Mouse (Mus musculus) testis, adult 2 months (tissue): Measurements from ENCODE around the gene Ak1. TPM values are rescaled to one million over a fixed set of nuclear protein-coding genes. Genes with fewer than 3 reads are reported as not detected.

ENCODE experiments used
- H3K27ac ChIP-seq: fragments of 200-500 bp; 2 replicates; pipeline ENCODE4 v1.5.1; 2012; ENCODE audit warnings: low read depth, low read length; ENCODE audit not compliant: control insufficient read depth, insufficient read depth
- H3K27me3 ChIP-seq: fragments of 200-500 bp; 2 replicates; pipeline ENCODE4 v1.6.1; 2012; ENCODE audit warnings: mild to moderate bottlenecking, low read length, moderate library complexity; ENCODE audit not compliant: control insufficient read depth, insufficient read depth
- H3K36me3 ChIP-seq: fragments of 200-500 bp; 2 replicates; pipeline ENCODE4 v1.6.1; 2012; ENCODE audit warnings: mild to moderate bottlenecking, low read length; ENCODE audit not compliant: control insufficient read depth, insufficient read depth
- H3K4me1 ChIP-seq: fragments of 200-500 bp; 2 replicates; pipeline ENCODE4 v1.6.1; 2012; ENCODE audit warnings: low read length; ENCODE audit not compliant: control insufficient read depth, insufficient read depth
- H3K4me3 ChIP-seq: fragments of 200-500 bp; 2 replicates; pipeline ENCODE4 v1.5.1; 2012; ENCODE audit warnings: low read depth, mild to moderate bottlenecking, low read length, moderate library complexity, mixed read lengths; ENCODE audit not compliant: control insufficient read depth
- CTCF ChIP-seq: fragments of 200-500 bp; IDR thresholded peaks from 2 replicates; pipeline ENCODE4 v1.5.1; 2012; ENCODE audit warnings: low read depth, mild to moderate bottlenecking, inconsistent platforms, low read length, moderate library complexity; ENCODE audit not compliant: control insufficient read depth, insufficient read depth, insufficient replicate concordance
- POLR2A ChIP-seq: fragments of 200-500 bp; IDR thresholded peaks from 2 replicates; pipeline ENCODE4 v1.6.1; 2012; ENCODE audit warnings: low read depth, mild to moderate bottlenecking, inconsistent platforms, low read length, moderate library complexity; ENCODE audit not compliant: control insufficient read depth
- polyA plus RNA-seq: library from polyadenylated mRNA; depleted of rRNA; stranded (reverse); fragments of >200 nt; gene quantifications from 2 replicates; pipeline ENCODE4 v1.2.3, GENCODE M21; 2012

Gene Ak1
- polyA plus RNA-seq, 1 experiment = 172 TPM

DNA sequence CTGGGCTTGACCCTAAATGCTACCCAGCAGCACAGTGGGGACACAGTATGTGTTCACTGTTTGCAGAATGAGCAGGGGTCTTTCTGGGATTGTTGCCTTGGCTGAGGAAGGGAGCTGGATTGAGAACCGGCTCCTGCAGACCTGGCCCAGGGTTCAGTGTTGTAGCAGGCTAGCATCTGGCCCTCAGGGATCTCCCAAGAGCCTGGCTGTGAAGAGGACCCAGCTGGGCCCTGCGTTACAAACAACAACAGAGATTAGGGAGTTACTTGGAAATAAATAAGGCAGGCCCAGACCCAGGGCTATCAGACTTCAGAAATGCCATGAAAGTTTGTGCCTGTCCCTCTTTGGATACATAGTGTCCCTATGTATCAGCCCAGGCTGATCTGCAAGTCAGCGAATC lies 24.1 kb downstream of the Ak1 start:
- no peaks in the 10 kb centered on the region for H3K27me3 ChIP-seq
- H3K36me3 ChIP-seq = no peaks in the 10 kb centered on the region
- H3K4me3 ChIP-seq = no peak overlapping the region
- TF ChIP-seq CTCF = no peak; the same call in 1 of the 2 replicates
- TF ChIP-seq POLR2A = no peak
- no peak overlapping the region; the same call in 1 of the 2 replicates for H3K27ac ChIP-seq
- H3K4me1 ChIP-seq = peaks cover 13% of the 10 kb centered on the region

DNA sequence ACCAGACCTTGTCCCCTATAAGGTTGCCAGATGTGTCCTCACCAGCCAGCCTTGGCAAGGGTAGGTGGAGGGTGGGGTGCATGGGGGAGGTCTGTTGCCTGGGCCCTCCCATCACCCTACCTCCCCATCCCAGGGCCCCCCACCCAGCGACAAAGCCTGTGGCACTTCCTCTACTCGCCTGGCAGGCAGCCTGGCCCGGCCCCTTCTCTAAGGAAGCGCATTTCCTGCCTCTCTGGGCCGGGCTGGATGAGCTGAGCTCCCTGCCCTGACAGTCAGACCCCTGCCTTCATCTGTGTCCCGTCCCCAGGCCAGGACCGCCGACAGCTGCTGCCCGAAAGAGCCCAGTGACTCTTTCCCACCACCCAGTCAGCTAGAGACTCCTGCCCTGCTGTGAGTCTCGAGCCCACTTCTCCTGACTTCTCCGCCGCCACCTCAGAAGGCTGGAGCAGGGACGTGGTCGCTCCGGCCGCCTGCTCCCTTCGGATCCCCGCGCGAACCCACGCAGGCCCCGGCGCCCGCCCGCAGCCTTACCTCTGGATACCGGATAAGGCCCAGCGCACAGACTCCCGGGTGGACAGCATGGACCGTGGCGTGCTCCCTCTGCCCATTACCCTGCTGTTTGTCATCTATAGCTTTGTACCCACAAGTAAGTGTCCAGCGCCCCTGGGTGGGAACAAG lies 25.0 kb downstream of the Ak1 start, which contains the start of gene Eng:
Eng (plus strand) TSS at position 217 of the 678 bp plus-strand sequence.
- TF ChIP-seq POLR2A (no peak; the same call in 1 of the 2 replicates), CTCF (no peak)
- peak within 1 kb of the TSS; percentile 52 for H3K27ac ChIP-seq
- peak within 1 kb of the TSS; percentile 65 for H3K4me3 ChIP-seq
- no peaks in the 10 kb centered on the region for H3K27me3 ChIP-seq
- no peaks in the 10 kb centered on the region for H3K36me3 ChIP-seq
- peaks cover 13% of the 10 kb centered on the region for H3K4me1 ChIP-seq

DNA sequence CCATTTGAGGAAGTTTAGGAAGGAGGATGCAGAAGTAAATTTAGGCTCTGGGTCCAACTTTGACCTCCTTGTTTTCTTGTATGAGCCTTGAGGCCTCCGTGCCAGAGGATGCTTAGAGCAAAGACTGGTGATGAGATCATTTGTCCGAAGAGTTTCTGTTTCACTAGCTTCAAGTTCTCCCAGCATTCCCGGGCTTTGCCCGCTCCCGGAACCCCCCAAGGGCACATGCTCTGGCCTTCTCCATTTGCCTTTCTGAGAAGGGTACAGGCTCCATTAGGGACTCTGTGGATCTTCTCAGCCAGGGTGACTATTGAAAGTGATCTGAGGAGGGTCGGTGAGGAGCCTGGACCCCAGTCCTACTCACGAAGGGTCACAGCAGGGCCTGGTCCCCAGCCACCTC lies 25.8 kb downstream of the Ak1 start:
- no peak for TF ChIP-seq POLR2A
- TF ChIP-seq CTCF = no peak
- Histone ChIP-seq H3K36me3 (no peaks in the 10 kb centered on the region), H3K4me1 (peaks cover 13% of the 10 kb centered on the region), H3K4me3 (no peak overlapping the region; the same call in none of the 2 replicates), H3K27me3 (no peaks in the 10 kb centered on the region), H3K27ac (0 out of 2 replicates have a peak overlapping the region, but pooled peaks have one; percentile 26)

DNA sequence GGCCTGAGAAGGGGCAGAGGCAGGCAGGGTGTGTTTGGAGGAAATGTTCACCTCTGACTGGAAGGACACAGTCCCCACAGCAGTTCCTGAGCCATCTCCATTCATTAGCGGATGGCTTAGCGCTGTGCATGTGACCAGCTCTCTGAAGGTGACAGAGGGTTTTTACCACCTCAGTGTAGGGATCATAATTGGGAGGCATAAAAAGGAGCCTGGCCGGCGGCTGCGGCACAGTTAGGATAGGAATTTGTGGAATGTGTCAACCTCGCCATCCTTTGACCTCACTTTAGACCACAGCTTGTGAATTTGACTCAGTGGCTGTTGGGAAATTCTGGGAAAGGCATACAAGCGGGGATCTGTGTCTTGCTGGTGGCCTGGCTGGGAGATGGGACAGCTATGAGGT lies 32.2 kb downstream of the Ak1 start:
- H3K4me3 ChIP-seq = no peak overlapping the region

DNA sequence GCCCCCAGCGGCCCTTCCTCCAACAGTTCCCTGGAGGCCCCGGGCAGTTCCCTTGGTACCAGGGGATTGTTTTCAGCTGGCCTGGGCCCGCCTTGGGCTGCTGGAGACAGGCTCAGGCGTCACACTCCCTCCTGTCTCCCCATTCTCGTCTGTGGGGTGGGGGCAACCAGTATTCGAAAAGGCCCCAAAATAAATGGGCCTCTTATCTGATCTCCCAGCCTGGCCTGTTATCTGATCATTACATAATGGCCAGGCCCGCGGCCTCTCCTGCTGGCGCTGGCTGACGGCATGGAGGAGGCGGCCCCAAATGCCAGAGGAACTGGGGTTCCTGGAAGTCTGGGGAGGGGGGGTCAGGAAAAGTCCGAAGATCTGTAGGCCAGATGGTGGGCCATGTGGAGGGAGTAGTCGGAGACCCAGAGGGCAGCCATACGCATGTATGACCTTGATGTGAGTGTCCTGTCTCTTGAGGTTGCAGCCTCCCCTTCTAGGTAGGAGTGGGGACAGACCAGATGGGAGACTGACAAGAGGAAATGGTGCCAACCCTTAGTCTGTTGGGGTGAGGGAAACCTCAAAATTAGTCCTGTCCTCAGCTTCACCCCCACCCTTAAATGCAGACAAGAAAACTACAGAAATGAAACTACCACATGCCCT lies 33.3 kb downstream of the Ak1 start:
- H3K27me3 ChIP-seq = no peaks in the 10 kb centered on the region
- TF ChIP-seq CTCF = no peak
- TF ChIP-seq POLR2A = no peak
- no peak overlapping the region for H3K27ac ChIP-seq
- no peaks in the 10 kb centered on the region for H3K4me1 ChIP-seq
- no peak overlapping the region for H3K4me3 ChIP-seq
- no peaks in the 10 kb centered on the region for H3K36me3 ChIP-seq

More for the DNA sequence above, 32.2 kb downstream of the Ak1 start:
- TF ChIP-seq POLR2A (no peak), CTCF (no peak)
- Histone ChIP-seq H3K27me3 (no peaks in the 10 kb centered on the region), H3K36me3 (no peaks in the 10 kb centered on the region), H3K4me1 (no peaks in the 10 kb centered on the region), H3K27ac (no peak overlapping the region)

DNA sequence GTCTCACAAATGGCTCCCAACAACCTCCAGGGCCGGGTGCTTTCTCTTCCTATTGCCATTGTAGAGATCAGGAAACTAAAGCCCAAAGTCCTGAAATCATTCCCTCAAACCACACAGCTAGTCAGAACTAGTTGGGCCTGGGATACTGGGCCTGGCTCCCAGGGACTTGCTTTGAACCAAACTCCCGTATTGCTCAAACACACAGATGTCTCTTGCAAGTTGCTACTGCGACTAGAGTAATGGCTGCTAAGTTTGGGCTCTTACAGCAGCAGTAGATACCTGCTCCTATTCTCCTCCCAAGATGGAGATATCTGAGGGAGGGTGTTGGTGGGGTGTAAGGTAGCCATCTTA lies 33.8 kb downstream of the Ak1 start:
- Histone ChIP-seq H3K36me3 (no peaks in the 10 kb centered on the region), H3K4me3 (no peak overlapping the region), H3K27me3 (no peaks in the 10 kb centered on the region), H3K27ac (no peak overlapping the region), H3K4me1 (no peaks in the 10 kb centered on the region)
- no peak for TF ChIP-seq CTCF
- no peak for TF ChIP-seq POLR2A

DNA sequence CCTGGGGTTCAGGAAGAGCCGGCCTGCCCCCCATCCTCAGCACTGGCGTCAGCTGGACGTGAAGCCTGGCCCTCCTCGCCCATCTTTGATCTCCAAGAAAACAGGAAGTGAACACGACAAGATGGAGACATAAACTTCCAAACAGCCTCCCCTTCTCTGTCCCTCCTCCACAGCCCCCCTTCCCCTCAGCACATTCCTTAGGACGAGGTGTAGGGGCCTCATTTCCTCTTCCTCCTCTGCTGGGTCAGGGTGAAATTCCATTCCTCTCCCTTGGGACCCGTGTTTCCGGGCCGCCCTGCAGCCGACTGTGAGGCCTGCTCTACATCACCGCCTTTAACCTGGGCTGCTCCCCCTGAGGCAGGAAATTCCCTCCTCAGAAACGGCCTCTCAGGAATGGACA lies 34.3 kb downstream of the Ak1 start:
- TF ChIP-seq POLR2A = no peak
- no peak for TF ChIP-seq CTCF
- Histone ChIP-seq H3K27ac (peak overlapping the region; percentile 26; the same call in 1 of the 2 replicates), H3K4me3 (no peak overlapping the region)

DNA sequence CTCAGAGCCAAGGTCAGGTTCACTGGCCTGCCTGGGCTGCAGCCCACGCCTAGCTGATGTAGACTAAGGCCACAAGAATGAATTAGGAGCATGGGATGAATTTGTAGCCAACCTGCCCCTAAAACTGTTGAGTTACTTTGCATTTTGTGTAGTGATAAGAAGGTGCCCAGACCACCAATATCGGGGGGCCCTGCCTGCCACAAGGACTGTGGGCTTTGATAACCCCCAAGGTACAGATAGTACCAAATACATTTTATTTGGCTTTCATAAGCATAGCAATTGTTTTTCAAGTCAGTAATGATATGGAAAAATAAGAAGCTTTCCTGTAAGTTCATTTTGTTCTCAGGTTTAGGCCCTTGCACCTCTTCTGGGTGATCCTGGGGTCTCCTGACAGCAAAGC lies 37.3 kb downstream of the Ak1 start:
- H3K4me1 ChIP-seq = peaks cover 3% of the 10 kb centered on the region; the same call in 1 of the 2 replicates
- H3K36me3 ChIP-seq = no peaks in the 10 kb centered on the region
- H3K4me3 ChIP-seq = no peak overlapping the region
- TF ChIP-seq CTCF (no peak), POLR2A (no peak)
- no peaks in the 10 kb centered on the region for H3K27me3 ChIP-seq
- no peak overlapping the region for H3K27ac ChIP-seq

More for the DNA sequence above, 34.3 kb downstream of the Ak1 start:
- H3K4me1 ChIP-seq = no peaks in the 10 kb centered on the region
- H3K27me3 ChIP-seq = no peaks in the 10 kb centered on the region
- H3K36me3 ChIP-seq = no peaks in the 10 kb centered on the region
